Mouse (Mus musculus): ENCODE results near the gene Dusp2. TPM values are rescaled to one million over a fixed set of nuclear protein-coding genes. Genes with fewer than 3 reads are reported as not detected.

The Dusp2 gene
- polyA plus RNA-seq, 1 experiment, result 13.9 TPM

GRCm38 (mm10) chr2:127379250-127379649 is 43.3 kb downstream of the Dusp2 start:
- peaks cover 23% of the 10 kb centered on the region for H3K27me3 ChIP-seq (ENCODE audit: control insufficient read depth, insufficient read depth, insufficient read length)
- no peaks in the 10 kb centered on the region for H3K79me2 ChIP-seq (ENCODE audit: control insufficient read depth, insufficient read depth)
- no peak overlapping the region for H3ac ChIP-seq (ENCODE audit: control insufficient read depth, insufficient read length, low read depth)
- no peaks in the 10 kb centered on the region for H3K36me3 ChIP-seq (ENCODE audit: control insufficient read depth, insufficient read depth)
- no peak overlapping the region for H3K4me3 ChIP-seq (ENCODE audit: insufficient read depth, poor library complexity, severe bottlenecking)
- no peak for TF ChIP-seq FOSL1 (IDR thresholded peaks at IDR 0.05; ENCODE audit: insufficient read depth, low read length, poor library complexity, severe bottlenecking)
- no peak for TF ChIP-seq CTCF (IDR thresholded peaks at IDR 0.05; ENCODE audit: control insufficient read depth, insufficient read depth, insufficient read length)
- TF ChIP-seq MAX (IDR thresholded peaks at IDR 0.05), result no peak
- TF ChIP-seq MYOG (IDR thresholded peaks at IDR 0.05; ENCODE audit: control insufficient read depth, extremely low read depth, insufficient read length), result no peak
- no peaks in the 10 kb centered on the region for H3K79me3 ChIP-seq (ENCODE audit: low read depth)

GRCm38 (mm10) chr2:127383881-127384280 is 47.9 kb downstream of the Dusp2 start:
- no peak for TF ChIP-seq FOSL1 (IDR thresholded peaks at IDR 0.05; ENCODE audit: insufficient read depth, low read length, poor library complexity, severe bottlenecking)
- no peak for TF ChIP-seq MYOG (IDR thresholded peaks at IDR 0.05; ENCODE audit: control insufficient read depth, extremely low read depth, insufficient read length)
- no peak for TF ChIP-seq USF1 (IDR thresholded peaks at IDR 0.05; ENCODE audit: low read depth)
- no peak for TF ChIP-seq MYOD1 (IDR thresholded peaks at IDR 0.05; ENCODE audit: control insufficient read depth, insufficient read length, low read depth)
- TF ChIP-seq CEBPB (IDR thresholded peaks at IDR 0.05; ENCODE audit: low read depth), result no peak
- no peak for TF ChIP-seq MAX (IDR thresholded peaks at IDR 0.05)
- no peak for TF ChIP-seq CTCF (IDR thresholded peaks at IDR 0.05; ENCODE audit: control insufficient read depth, insufficient read depth, insufficient read length)

DNA sequence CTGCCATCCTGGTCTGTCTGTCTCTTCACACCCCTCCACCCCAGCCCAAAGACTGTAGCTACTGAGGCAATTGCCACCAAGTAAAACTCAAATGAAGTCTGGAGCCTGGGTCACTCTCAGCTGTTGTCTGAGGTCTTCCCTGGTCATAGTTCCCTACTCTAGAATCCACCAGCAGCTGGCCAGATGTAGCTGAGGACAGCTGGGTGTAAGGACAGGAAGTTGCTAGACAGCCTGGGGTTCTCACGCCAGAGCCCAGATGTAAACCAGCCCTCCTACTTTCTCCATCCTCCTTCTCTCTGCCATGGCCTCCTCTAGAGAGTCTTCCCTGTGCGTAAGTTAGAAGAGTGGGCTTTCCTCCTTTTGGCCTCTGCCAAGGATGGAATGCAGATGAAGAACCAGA is 51.6 kb downstream of the Dusp2 start:
- Histone ChIP-seq H3K79me2 (ENCODE audit: control insufficient read depth, insufficient read depth) (no peaks in the 10 kb centered on the region), H3ac (ENCODE audit: control insufficient read depth, insufficient read length, low read depth) (no peak overlapping the region), H3K79me3 (ENCODE audit: low read depth) (no peaks in the 10 kb centered on the region), H3K27me3 (ENCODE audit: control insufficient read depth, insufficient read depth, insufficient read length) (peaks cover 30% of the 10 kb centered on the region), H3K4me3 (ENCODE audit: insufficient read depth, poor library complexity, severe bottlenecking) (no peak overlapping the region), H3K36me3 (ENCODE audit: control insufficient read depth, insufficient read depth) (no peaks in the 10 kb centered on the region)
- TF ChIP-seq CEBPB (IDR thresholded peaks at IDR 0.05; ENCODE audit: low read depth) (no peak), FOSL1 (IDR thresholded peaks at IDR 0.05; ENCODE audit: insufficient read depth, low read length, poor library complexity, severe bottlenecking) (no peak), MYOG (IDR thresholded peaks at IDR 0.05; ENCODE audit: control insufficient read depth, extremely low read depth, insufficient read length) (no peak), CTCF (IDR thresholded peaks at IDR 0.05; ENCODE audit: control insufficient read depth, insufficient read depth, insufficient read length) (no peak), MYOD1 (IDR thresholded peaks at IDR 0.05; ENCODE audit: control insufficient read depth, insufficient read length, low read depth) (no peak), MAX (IDR thresholded peaks at IDR 0.05) (no peak), USF1 (IDR thresholded peaks at IDR 0.05; ENCODE audit: low read depth) (no peak)

More at GRCm38 (mm10) chr2:127383881-127384280, 47.9 kb downstream of the Dusp2 start:
- Histone ChIP-seq H3ac (ENCODE audit: control insufficient read depth, insufficient read length, low read depth) (no peak overlapping the region), H3K36me3 (ENCODE audit: control insufficient read depth, insufficient read depth) (no peaks in the 10 kb centered on the region), H3K4me3 (ENCODE audit: insufficient read depth, poor library complexity, severe bottlenecking) (no peak overlapping the region), H3K79me3 (ENCODE audit: low read depth) (no peaks in the 10 kb centered on the region), H3K79me2 (ENCODE audit: control insufficient read depth, insufficient read depth) (no peaks in the 10 kb centered on the region), H3K27me3 (ENCODE audit: control insufficient read depth, insufficient read depth, insufficient read length) (peaks cover 35% of the 10 kb centered on the region)

Other genes starting within 250 kb of the Dusp2 start
- gene Ncaph, start 202.2 kb upstream of the Dusp2 start, polyA plus RNA-seq (2012; fragmentation: generic; extraction: Trizol), result 34.6 TPM
- gene Itpripl1, start 192.7 kb upstream of the Dusp2 start, polyA plus RNA-seq (2012; fragmentation: generic; extraction: Trizol), result 4.1 TPM
- gene 1810024B03Rik, start 127.9 kb upstream of the Dusp2 start, polyA plus RNA-seq (2012; fragmentation: generic; extraction: Trizol), result 1.5 TPM
- 46.8 TPM for gene Snrnp200, start 127.8 kb upstream of the Dusp2 start, polyA plus RNA-seq (2012; fragmentation: generic; extraction: Trizol)
- 44.4 TPM for gene Ciao1, start 88.3 kb upstream of the Dusp2 start, polyA plus RNA-seq (2012; fragmentation: generic; extraction: Trizol)
- gene Tmem127, start 88.3 kb upstream of the Dusp2 start, polyA plus RNA-seq (2012; fragmentation: generic; extraction: Trizol), result 16.8 TPM
- gene Stard7, start 65.9 kb upstream of the Dusp2 start, polyA plus RNA-seq (2012; fragmentation: generic; extraction: Trizol), result 25.2 TPM
- not detected for gene Astl, start 2.5 kb downstream of the Dusp2 start, polyA plus RNA-seq (2012; fragmentation: generic; extraction: Trizol)
- gene Adra2b, start 27.0 kb downstream of the Dusp2 start, polyA plus RNA-seq (2012; fragmentation: generic; extraction: Trizol), result not detected
- 0.02 TPM for gene Gpat2, start 89.0 kb downstream of the Dusp2 start, polyA plus RNA-seq (2012; fragmentation: generic; extraction: Trizol)
- gene Fahd2a, start 108.4 kb downstream of the Dusp2 start, polyA plus RNA-seq (2012; fragmentation: generic; extraction: Trizol), result 2.6 TPM
- 0.33 TPM for gene Kcnip3, start 185.9 kb downstream of the Dusp2 start, polyA plus RNA-seq (2012; fragmentation: generic; extraction: Trizol)
- not detected for gene Prom2, start 205.3 kb downstream of the Dusp2 start, polyA plus RNA-seq (2012; fragmentation: generic; extraction: Trizol)

Data from C2C12 (cell line).